Mouse (Mus musculus) CD4-positive naive resting alpha-beta T cell, adult 76 days (primary cell): ENCODE measurements around the gene Pccb. TPM values are rescaled to one million over a fixed set of nuclear protein-coding genes. Genes with fewer than 3 reads are reported as not detected.

ENCODE experiments used
- total RNA-seq: library from RNA; stranded (reverse); gene quantifications from one replicate; pipeline ENCODE4 v1.2.4, GENCODE M21; 2023

Gene Pccb
- 22.9 TPM for total RNA-seq

DNA sequence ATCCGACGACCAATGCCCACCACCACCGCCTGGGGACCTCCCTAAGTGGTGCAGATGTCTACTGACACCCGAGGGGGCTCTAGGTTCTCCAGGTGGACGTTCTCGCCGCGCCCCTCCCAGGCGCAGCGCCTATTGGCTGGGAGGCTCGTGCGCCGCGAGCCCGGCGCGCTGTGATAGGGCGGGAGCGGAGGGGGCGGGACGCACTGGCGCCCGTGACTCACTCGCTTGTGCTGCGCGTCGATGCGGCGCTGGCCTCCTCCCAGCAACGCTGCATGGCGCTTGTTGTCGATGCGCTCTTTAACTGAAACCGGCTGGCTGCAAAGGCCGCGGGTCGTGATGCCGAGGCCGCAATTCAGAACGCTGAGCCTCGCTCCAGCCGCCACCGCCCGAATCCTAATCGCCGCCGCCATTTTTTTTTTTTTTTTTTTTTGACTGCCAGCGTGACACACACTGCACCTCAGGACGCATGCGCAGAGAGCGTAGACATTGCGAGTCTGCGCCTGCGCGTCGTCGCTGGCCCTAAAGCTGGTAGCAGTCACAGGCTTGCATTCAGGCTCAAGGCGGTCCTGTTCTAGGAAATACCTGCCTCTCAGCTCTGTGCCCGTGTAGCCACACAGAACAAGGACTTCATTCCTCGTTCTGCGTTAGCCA lies at the start of gene Pccb:
Pccb (minus strand) TSS at position 451 of the 651 bp plus-strand sequence.

GRCm38 (mm10) chr9:101073987-101074331 lies 39.3 kb upstream of the Pccb start, which contains the start of gene Msl2:
Gene Msl2, plus strand, starts transcription at chr9:101074101.

Other genes with a start within 250 kb of the Pccb start
- gene Msl2, start 39.2 kb upstream of the Pccb start, total RNA-seq: 176 TPM
- 2.3 TPM for gene Ppp2r3a, start 216.9 kb upstream of the Pccb start, total RNA-seq